Mouse (Mus musculus) bone marrow, adult 2 months (tissue): ENCODE measurements around the gene Grm8.

Source experiments
- CTCF ChIP-seq: fragments of 200-500 bp; IDR thresholded peaks from 2 replicates; pipeline ENCODE4 v1.5.1; 2011; ENCODE audit warnings: low read length, control low read depth; ENCODE audit not compliant: control insufficient read depth, insufficient read depth
- POLR2A ChIP-seq: fragments of 200-500 bp; IDR thresholded peaks from 2 replicates; pipeline ENCODE4 v1.6.1; 2011; ENCODE audit warnings: low read depth, mild to moderate bottlenecking, control low read depth, low read length, borderline replicate concordance; ENCODE audit not compliant: control insufficient read depth

- TF ChIP-seq CTCF (no peak), POLR2A (no peak)
Measured at GRCm38 (mm10) chr6:28032006-28032405, 103.0 kb downstream of the Grm8 start.
